Mouse (Mus musculus) MEL (cell line): ENCODE data around the gene Mob3b.

Source experiments
- BHLHE40 ChIP-seq: IDR thresholded peaks from 2 replicates; pipeline ENCODE4 v1.6.1; 2012; ENCODE audit warnings: low read depth, mild to moderate bottlenecking, inconsistent platforms, low read length, improper control_type of control experiment, borderline replicate concordance
- CTCF ChIP-seq, 3 experiments: IDR thresholded peaks in 2 of 3; conservative IDR thresholded peaks in 1 of 3; 2 replicates each; pipeline ENCODE4 v1.5.1; 2011 to 2012; ENCODE audit warnings: low read length in 3 of 3, low read depth in 2 of 3, mild to moderate bottlenecking in 2 of 3, improper control_type of control experiment in 1 of 3, inconsistent platforms in 1 of 3, mixed read lengths in 1 of 3, moderate library complexity in 1 of 3; ENCODE audit not compliant: control insufficient read depth in 1 of 3, insufficient read depth in 1 of 3, poor library complexity in 1 of 3, severe bottlenecking in 1 of 3
- EP300 ChIP-seq, 2 experiments: IDR thresholded peaks; 2 replicates each; pipeline ENCODE4 v1.6.1; 2011; ENCODE audit warnings: improper control_type of control experiment in 2 of 2, low read length in 2 of 2, low read depth in 1 of 2, mild to moderate bottlenecking in 1 of 2
- MAZ ChIP-seq: IDR thresholded peaks from 2 replicates; pipeline ENCODE4 v1.6.1; 2012; ENCODE audit warnings: low read depth, mild to moderate bottlenecking, inconsistent platforms, low read length, improper control_type of control experiment
- POLR2A ChIP-seq, 2 experiments: IDR thresholded peaks; 2 replicates each; pipeline ENCODE4 v1.6.1; 2011 to 2012; ENCODE audit warnings: low read length in 2 of 2, mild to moderate bottlenecking in 2 of 2, control low read depth in 1 of 2, improper control_type of control experiment in 1 of 2, low read depth in 1 of 2, moderate library complexity in 1 of 2; ENCODE audit not compliant: control insufficient read depth in 1 of 2, insufficient read depth in 1 of 2, poor library complexity in 1 of 2
- POLR2AphosphoS5 ChIP-seq: IDR thresholded peaks from 2 replicates; pipeline ENCODE4 v1.6.1; 2012; ENCODE audit warnings: low read depth, borderline replicate concordance, mild to moderate bottlenecking, inconsistent platforms, low read length, moderate library complexity, mixed read lengths
- RCOR1 ChIP-seq: IDR thresholded peaks from 2 replicates; pipeline ENCODE4 v1.6.1; 2012; ENCODE audit warnings: low read depth, mild to moderate bottlenecking, inconsistent platforms, low read length, improper control_type of control experiment
- USF1 ChIP-seq: IDR thresholded peaks from 2 replicates; pipeline ENCODE4 v1.6.1; 2014; ENCODE audit warnings: low read depth, mild to moderate bottlenecking, inconsistent platforms, low read length, improper control_type of control experiment, moderate library complexity
- ZMIZ1 ChIP-seq: IDR thresholded peaks from 2 replicates; pipeline ENCODE4 v1.6.1; 2012; ENCODE audit warnings: low read depth, mild to moderate bottlenecking, inconsistent platforms, low read length, improper control_type of control experiment, moderate library complexity

DNA sequence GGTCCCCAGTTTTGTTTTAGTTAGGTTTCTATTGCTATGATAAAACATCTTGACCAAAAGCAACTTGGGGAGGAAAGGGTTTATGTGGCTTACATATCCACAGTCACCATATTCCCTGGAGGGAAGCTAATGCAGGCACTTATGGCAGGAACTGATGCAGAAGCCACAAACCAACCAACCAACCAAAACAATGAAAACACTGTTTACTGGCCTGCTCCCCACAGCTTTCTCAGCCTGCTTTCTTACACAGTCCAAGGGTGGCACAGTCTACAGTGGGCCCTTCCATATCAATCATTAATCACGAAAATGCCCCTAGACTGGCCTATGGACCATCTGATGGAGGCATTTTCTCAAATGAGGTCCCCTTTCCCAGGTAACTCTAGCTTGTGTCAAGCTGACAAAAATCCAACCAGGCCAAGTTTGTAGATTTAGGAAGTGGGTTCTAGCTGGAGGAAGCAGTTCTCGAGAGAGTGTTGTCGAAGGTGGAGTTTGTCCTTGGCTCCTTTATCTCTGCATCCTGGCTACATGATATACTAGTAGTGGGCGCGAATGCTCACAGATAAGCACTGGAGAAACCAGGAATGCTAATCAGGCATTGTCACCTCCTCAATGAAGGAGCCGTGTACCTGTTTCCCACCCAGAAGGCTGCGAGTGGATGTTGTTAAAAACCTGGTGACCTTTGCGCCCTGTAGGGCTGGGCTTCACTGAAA, 30.5 kb upstream of the Mob3b start:
- TF ChIP-seq POLR2AphosphoS5 (no peak), RCOR1 (peak; percentile 55; the same call in 1 of the 2 replicates), CTCF (IDR thresholded peaks at IDR 0.05 in 2 of 3, conservative IDR thresholded peaks at IDR 0.05 in 1 of 3; ENCODE audit: control insufficient read depth in 1 of 3, insufficient read depth in 1 of 3, low read depth in 2 of 3, low read length in 3 of 3, poor library complexity in 1 of 3, severe bottlenecking in 1 of 3) (no peak), ZMIZ1 (no peak), EP300 (IDR thresholded peaks at IDR 0.05; ENCODE audit: low read depth in 1 of 2, low read length in 2 of 2) (peak; percentile 73 to 77), BHLHE40 (no peak), USF1 (no peak), MAZ (no peak), POLR2A (IDR thresholded peaks at IDR 0.05; ENCODE audit: control insufficient read depth in 1 of 2, insufficient read depth in 1 of 2, low read depth in 1 of 2, low read length in 2 of 2, poor library complexity in 1 of 2) (no peak)
